Mouse (Mus musculus): ENCODE results near the gene Arhgap31. TPM values are rescaled to one million over a fixed set of nuclear protein-coding genes. Genes with fewer than 3 reads are reported as not detected.
"Not testable (repeated sequence)": the region's sequence is repeated elsewhere in the genome, so short reads cannot be mapped to it uniquely, and the experiment has no call there.

Arhgap31 gene
- polyA plus RNA-seq, 1 experiment from 2014 or later: 6.6 TPM

DNA sequence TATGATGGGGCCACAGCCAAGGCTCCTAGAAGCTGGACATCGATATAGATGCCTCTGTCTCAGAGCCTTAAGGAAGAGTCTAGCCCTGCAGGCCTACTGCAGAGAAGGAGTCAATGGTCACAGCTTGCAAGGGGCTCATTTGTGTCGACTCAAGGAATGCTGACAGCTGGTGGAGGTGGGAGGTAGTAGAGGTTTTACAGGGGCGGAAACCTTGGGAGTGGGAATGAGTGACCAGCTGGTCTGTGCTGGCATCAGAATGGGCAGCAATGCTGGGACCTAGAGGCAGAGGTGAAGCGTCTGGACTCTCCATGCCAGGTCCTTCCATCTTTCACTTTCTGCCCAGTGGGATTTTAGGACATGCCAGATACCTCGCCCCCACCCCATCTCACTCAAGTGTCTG, 17.5 kb downstream of the Arhgap31 start:
- Histone ChIP-seq H3K4me3 (no peak overlapping the region), H3K4me2 (no peak overlapping the region), H3K27ac (no peak overlapping the region), H3K9me3 (no peaks in the 10 kb centered on the region), H3K36me3 (no peaks in the 10 kb centered on the region), H3K9ac (no peak overlapping the region), H3K4me1 (replicated peaks) (no peaks in the 10 kb centered on the region), H3K27me3 (no peaks in the 10 kb centered on the region)
- 87% methylated on average over 5 of the region's 5 CpGs for whole genome bisulfite sequencing
- ATAC-seq (ENCODE audit: low FRiP score): no peak

DNA sequence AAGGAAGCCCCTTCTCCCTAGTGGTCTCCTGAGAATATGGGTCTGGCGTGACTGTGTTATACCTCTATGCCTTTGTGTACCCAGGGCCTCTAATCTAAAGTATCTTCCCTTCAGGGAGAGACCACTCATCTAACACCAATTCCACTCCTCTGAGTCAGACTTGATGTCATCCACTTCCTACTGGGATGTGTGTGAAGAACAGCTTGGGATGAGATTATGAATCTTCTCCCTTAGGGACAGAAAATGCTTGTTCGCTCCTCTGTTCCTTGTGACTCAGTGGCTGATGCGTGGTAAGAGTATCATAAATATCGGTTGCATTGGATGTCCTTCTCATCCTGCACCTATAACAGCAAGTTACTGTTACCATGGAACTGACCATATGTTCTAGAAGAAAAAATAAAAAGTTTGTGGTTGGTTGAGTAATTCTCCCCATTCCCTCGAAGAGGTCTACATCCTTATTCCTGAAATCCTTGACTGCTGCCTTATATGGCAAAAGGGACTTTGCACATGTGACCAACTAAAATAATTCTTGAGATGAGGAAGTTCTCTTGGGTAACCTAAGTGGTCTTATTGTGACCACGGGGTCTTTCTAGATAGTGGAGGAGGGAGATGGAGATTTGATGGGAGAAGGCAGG, 18.1 kb downstream of the Arhgap31 start:
- ATAC-seq (ENCODE audit: low FRiP score): no peak
- Histone ChIP-seq H3K9ac (no peak overlapping the region), H3K27ac (no peak overlapping the region), H3K4me3 (no peak overlapping the region), H3K27me3 (no peaks in the 10 kb centered on the region), H3K9me3 (no peaks in the 10 kb centered on the region), H3K4me1 (replicated peaks) (no peaks in the 10 kb centered on the region), H3K4me2 (no peak overlapping the region), H3K36me3 (no peaks in the 10 kb centered on the region)
- 97% methylated on average over 6 of the region's 6 CpGs for WGBS

DNA sequence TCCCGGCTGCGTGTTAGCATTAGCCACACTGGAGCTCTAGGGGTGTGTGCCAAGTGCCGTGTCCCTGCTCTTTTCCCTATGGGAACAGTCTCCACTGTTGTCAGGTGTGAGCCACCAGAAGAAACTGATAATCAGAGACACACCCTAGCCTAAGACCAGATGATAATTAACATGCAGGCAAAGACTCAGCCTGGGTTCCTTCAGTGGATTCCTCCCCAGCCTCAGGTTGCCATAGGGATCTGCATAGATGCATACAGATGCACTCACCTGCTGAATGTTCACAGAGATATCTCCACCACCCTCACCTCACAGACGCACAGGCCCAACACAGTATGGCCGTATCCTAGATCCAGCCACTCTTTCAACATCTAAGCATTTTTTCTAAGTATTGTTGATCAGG, 22.6 kb downstream of the Arhgap31 start:
- no peaks in the 10 kb centered on the region for H3K36me3 ChIP-seq
- H3K9ac ChIP-seq: no peak overlapping the region
- H3K27ac ChIP-seq: no peak overlapping the region
- no peaks in the 10 kb centered on the region for H3K27me3 ChIP-seq
- H3K4me1 ChIP-seq (replicated peaks): peaks cover 12% of the 10 kb centered on the region; the same call in 1 of the 2 replicates
- 92% methylated on average over 5 of the region's 5 CpGs for WGBS
- no peak overlapping the region for H3K4me2 ChIP-seq
- no peaks in the 10 kb centered on the region for H3K9me3 ChIP-seq
- no peak for ATAC-seq (ENCODE audit: low FRiP score)
- no peak overlapping the region for H3K4me3 ChIP-seq

DNA sequence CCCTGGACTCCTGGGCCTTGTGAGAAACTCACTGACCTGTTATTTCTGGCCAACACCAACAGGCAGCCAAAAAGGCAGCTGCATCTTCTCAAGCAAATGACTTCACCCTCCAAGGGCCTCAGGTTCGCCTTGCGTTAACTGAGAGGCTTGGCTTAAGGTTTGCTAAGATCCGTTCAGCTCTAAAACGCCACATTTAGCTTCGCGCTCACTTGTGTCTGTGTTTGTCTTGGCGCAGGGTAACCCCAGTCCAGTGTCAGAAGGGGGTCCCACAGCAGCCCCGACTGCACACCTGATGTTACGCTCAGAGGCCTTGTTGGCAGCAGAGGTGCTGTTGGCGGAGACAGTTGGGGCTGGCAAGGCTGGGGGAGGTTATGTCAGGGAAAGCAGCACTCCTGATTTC, 23.3 kb downstream of the Arhgap31 start:
- H3K9ac ChIP-seq: no peak overlapping the region
- no peak overlapping the region for H3K4me3 ChIP-seq
- H3K36me3 ChIP-seq: no peaks in the 10 kb centered on the region
- no peak overlapping the region for H3K4me2 ChIP-seq
- H3K27ac ChIP-seq: no peak overlapping the region
- no peaks in the 10 kb centered on the region for H3K9me3 ChIP-seq
- no peak for ATAC-seq (ENCODE audit: low FRiP score)
- no peaks in the 10 kb centered on the region for H3K27me3 ChIP-seq
- peaks cover 12% of the 10 kb centered on the region; the same call in 1 of the 2 replicates for H3K4me1 ChIP-seq (replicated peaks)
- WGBS: 87% methylated on average over 10 of the region's 10 CpGs

DNA sequence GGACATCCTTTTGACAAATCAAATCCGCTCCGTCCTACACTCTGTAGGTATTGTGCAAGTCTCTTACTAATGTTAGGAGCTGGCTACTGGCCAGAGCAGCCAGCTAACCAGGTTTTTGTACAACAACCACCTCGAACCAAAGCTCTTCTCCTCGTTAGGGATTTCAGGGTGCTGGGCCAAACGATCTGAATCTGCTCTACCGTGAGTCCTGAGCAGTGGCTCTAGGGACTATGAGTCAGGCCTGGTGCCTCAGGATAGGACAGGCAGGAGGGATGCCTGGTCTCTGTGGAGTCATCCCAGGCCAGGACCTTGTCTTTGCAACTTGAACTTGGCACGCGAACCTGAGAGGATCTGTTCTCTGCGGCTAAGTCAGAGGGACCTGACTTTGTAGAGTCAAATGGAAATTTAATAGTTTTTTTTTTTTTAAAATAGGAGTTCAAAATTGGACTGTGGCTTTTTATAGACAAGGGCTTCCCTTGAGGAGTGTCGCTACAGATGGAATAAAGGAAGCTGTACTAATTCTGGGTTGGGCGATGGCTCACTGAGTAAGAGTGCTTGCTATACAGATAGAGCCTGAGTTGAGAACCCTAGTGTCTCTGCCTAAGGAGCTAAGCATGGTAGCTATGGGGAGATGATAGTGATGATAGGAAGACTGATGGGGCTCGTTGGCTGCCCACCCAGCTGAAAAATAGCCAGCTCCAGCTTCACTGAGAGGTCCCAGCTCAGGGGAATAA, 24.4 kb downstream of the Arhgap31 start:
- peaks cover 12% of the 10 kb centered on the region; the same call in 1 of the 2 replicates for H3K4me1 ChIP-seq (replicated peaks)
- no peak overlapping the region for H3K9ac ChIP-seq
- no peaks in the 10 kb centered on the region for H3K9me3 ChIP-seq
- ATAC-seq (ENCODE audit: low FRiP score): no peak
- no peak overlapping the region for H3K27ac ChIP-seq
- H3K4me3 ChIP-seq: no peak overlapping the region
- no peaks in the 10 kb centered on the region for H3K27me3 ChIP-seq
- 87% methylated on average over 12 of the region's 12 CpGs for WGBS
- H3K4me2 ChIP-seq: no peak overlapping the region
- H3K36me3 ChIP-seq: no peaks in the 10 kb centered on the region

DNA sequence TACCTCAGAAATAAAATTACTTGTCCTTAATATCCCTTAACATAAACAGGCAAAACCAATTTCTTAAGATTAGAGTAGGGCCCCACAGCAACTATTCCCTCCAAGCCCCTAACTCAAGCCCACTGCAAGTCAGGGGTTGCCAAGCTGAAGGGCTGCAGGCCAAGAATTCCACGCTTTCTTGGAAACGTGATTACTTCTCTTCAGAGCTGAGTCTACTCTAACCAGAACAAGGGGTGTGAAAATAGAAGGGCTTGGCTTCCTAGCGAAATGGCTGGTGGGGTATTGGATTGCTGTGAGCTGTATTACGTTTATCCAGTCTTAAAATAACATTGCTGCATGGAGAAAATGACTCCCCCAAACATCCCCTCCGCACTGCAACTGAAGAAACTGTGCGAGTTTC, 25.4 kb downstream of the Arhgap31 start:
- no peaks in the 10 kb centered on the region for H3K27me3 ChIP-seq
- ATAC-seq (ENCODE audit: low FRiP score): no peak
- H3K4me3 ChIP-seq: no peak overlapping the region
- no peak overlapping the region for H3K27ac ChIP-seq
- no peak overlapping the region for H3K9ac ChIP-seq
- no peaks in the 10 kb centered on the region for H3K36me3 ChIP-seq
- 71% methylated on average over 6 of the region's 6 CpGs for WGBS
- peaks cover 12% of the 10 kb centered on the region; the same call in 1 of the 2 replicates for H3K4me1 ChIP-seq (replicated peaks)
- H3K4me2 ChIP-seq: no peak overlapping the region
- H3K9me3 ChIP-seq: no peaks in the 10 kb centered on the region

DNA sequence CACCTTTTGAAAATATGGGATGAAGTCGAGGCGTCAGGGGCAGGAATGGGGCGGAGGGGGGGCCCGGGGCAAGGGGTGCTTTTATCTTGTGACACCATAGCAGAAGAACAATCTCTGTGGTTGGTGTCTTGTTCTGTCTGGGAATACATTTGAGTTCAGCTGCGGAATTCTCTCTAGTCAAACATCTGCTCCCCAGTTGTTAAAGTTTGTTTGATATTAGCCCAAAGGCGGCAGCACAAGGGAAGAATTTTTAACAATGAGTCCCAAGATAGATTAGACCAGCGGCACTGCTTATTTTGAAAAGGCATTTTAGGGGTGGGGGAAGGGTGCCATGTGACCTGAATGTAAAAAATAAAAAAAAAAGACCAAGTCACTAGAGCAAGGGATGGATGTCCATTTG, 30.0 kb downstream of the Arhgap31 start:
- peaks cover 6% of the 10 kb centered on the region; the same call in 1 of the 2 replicates for H3K4me1 ChIP-seq (replicated peaks)
- H3K9ac ChIP-seq: no peak overlapping the region
- ATAC-seq (ENCODE audit: low FRiP score): no peak
- H3K27me3 ChIP-seq: no peaks in the 10 kb centered on the region
- H3K9me3 ChIP-seq: no peaks in the 10 kb centered on the region
- no peak overlapping the region for H3K4me2 ChIP-seq
- H3K36me3 ChIP-seq: no peaks in the 10 kb centered on the region
- H3K27ac ChIP-seq: no peak overlapping the region
- no peak overlapping the region for H3K4me3 ChIP-seq
- WGBS: 57% methylated on average over 7 of the region's 7 CpGs

DNA sequence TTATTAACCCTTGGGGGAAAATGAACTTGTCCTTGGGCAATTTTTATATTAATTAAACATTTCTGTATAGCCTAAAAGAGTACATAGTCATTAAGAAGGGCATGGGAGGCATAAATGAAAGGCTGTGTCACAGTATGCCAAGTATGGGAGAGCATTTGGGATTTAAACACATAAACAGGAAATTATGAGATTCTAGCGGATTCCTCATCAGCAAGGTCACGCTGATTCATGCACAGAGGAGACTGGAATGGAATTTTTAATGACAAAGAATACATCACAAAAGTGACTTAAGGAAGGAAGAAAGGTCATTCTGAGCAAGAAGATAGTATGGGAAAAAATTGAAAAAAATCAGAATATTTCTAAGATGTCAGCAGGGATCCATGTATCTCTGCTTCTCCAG, 31.8 kb downstream of the Arhgap31 start:
- no peaks in the 10 kb centered on the region for H3K36me3 ChIP-seq
- no peak overlapping the region for H3K27ac ChIP-seq
- no peak overlapping the region for H3K4me3 ChIP-seq
- H3K9ac ChIP-seq: no peak overlapping the region
- ATAC-seq (ENCODE audit: low FRiP score): no peak
- 87% methylated on average over 2 of the region's 2 CpGs for WGBS
- H3K4me1 ChIP-seq (replicated peaks): no peaks in the 10 kb centered on the region; the same call in 1 of the 2 replicates
- no peaks in the 10 kb centered on the region for H3K9me3 ChIP-seq
- H3K4me2 ChIP-seq: no peak overlapping the region
- H3K27me3 ChIP-seq: no peaks in the 10 kb centered on the region

DNA sequence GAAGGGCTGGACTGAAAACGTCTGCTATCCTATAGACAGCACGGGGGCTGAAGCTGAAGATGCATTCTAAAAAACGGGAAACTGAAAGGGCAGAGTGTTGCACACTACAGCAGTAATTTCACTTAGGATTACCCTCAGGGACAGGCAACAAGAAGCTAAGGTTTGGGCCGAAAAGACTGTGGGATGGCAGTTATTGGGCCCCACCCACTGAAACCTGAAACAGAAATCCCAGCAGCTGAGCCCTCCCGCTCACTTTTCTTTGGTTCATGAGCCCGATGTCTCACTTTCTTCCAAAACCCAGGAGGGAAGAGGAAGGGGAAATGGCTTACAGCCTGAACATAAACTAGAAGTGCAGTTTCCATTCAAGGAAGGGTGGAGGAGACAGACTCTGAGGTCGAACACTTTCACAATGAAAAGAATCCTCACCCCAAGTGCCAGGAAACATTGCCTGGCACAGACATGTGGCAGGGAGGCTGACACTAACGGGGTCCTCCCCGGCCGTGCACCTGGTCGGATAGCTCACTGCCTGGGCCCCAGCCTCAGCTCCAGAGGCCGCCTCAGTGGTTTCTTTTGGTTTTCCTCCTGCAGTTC, 33.5 kb downstream of the Arhgap31 start:
- Histone ChIP-seq H3K4me3 (no peak overlapping the region), H3K27ac (no peak overlapping the region)
- 55% methylated on average over 12 of the region's 12 CpGs for WGBS

DNA sequence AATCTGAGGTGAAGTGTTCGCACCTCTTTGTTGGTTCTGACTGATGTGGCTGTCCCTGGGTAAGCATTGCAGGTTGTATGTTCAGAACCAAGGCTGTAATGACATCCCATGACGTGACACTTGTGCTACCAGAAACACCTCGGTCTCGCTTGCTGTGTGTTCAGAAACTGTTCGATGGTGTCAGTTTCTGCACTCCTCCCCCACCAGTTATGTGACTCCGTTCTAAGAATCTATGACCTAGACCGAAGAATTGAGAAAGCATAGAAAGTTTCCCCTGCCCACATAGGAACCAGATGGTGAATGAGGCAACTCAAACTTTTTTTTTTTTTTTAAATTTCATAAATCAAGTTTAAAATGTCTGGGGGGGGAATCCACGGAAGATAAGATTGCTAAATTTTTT, 34.2 kb downstream of the Arhgap31 start:
- no peaks in the 10 kb centered on the region for H3K36me3 ChIP-seq
- H3K4me3 ChIP-seq: no peak overlapping the region
- H3K9me3 ChIP-seq: no peaks in the 10 kb centered on the region
- no peak for ATAC-seq (ENCODE audit: low FRiP score)
- no peak overlapping the region for H3K4me2 ChIP-seq
- no peak overlapping the region for H3K27ac ChIP-seq
- whole genome bisulfite sequencing: 88% methylated on average over 8 of the region's 8 CpGs
- H3K27me3 ChIP-seq: no peaks in the 10 kb centered on the region
- peaks cover 3% of the 10 kb centered on the region for H3K4me1 ChIP-seq (replicated peaks)
- H3K9ac ChIP-seq: no peak overlapping the region

More for the DNA sequence above, 33.5 kb downstream of the Arhgap31 start:
- no peak overlapping the region for H3K4me2 ChIP-seq
- no peaks in the 10 kb centered on the region for H3K27me3 ChIP-seq
- ATAC-seq (ENCODE audit: low FRiP score): no peak
- no peaks in the 10 kb centered on the region for H3K36me3 ChIP-seq
- no peaks in the 10 kb centered on the region; the same call in 1 of the 2 replicates for H3K4me1 ChIP-seq (replicated peaks)
- no peak overlapping the region for H3K9ac ChIP-seq
- no peaks in the 10 kb centered on the region for H3K9me3 ChIP-seq

DNA sequence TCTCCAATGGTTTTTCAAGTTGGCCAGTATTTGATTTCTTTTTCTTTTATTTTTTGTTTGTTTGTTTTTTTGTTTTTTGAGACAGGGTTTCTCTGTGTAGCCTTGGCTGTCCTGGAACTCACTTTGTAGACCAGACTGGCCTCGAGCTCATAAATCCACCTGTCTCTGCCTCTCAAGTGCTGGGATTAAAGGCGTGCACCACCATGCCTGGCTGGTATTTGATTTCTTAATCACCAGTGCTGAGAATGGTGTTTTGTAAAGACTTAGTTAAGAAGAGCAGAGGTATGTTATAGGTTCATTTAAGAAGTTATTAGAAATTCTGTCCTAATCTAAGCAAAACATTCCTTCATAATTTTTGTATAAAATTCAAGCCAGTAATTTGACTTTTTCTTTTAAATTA, 35.1 kb downstream of the Arhgap31 start:
- 89% methylated on average over 2 of the region's 2 CpGs for WGBS

DNA sequence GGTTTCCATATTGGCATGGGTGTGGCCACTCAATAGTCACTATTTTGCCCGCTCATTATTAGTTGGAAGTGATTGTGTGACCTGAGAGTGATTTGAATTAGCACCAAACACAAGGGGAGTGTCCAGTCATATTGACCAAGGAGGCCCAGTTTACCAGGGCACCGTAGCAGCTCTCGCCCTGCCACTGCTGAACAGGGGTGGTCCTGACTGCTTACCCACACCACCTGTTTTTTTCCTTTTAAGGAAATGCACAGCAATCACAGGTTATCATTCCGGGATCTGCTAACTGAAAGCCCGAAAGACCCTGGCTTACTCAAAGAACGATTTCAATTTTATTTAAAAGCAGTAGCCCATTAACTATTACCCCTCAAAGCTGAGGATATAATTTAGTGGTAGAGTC, 35.9 kb downstream of the Arhgap31 start:
- 92% methylated on average over 6 of the region's 6 CpGs for WGBS
- Histone ChIP-seq H3K4me1 (replicated peaks) (peaks cover 19% of the 10 kb centered on the region), H3K27me3 (no peaks in the 10 kb centered on the region), H3K36me3 (no peaks in the 10 kb centered on the region), H3K9ac (no peak overlapping the region), H3K9me3 (no peaks in the 10 kb centered on the region), H3K27ac (no peak overlapping the region), H3K4me2 (no peak overlapping the region), H3K4me3 (no peak overlapping the region)
- ATAC-seq (ENCODE audit: low FRiP score): no peak

More for the DNA sequence above, 35.1 kb downstream of the Arhgap31 start:
- H3K36me3 ChIP-seq; H3K9ac ChIP-seq; H3K4me2 ChIP-seq; ATAC-seq (ENCODE audit: low FRiP score); H3K27me3 ChIP-seq; H3K9me3 ChIP-seq; H3K27ac ChIP-seq; H3K4me3 ChIP-seq: not testable (repeated sequence)
- peaks cover 12% of the 10 kb centered on the region for H3K4me1 ChIP-seq (replicated peaks)

All from hindbrain, embryonic 13.5 days (tissue).